ENCODE assay signal across 26 mouse cellular contexts in genomic region chr7:137648621-137649020, GRCm38 (mm10).
"Had no signal": no experiment of that assay in that cellular context is flagged by ENCODE, and none has a peak within 500 bp of the region (broad histone marks: within the 10 kb centered on the region; RNA-seq: fewer than 3 reads in every experiment).

No protein-coding gene starts in this region.

- H3K4me1 ChIP-seq: heart, embryonic 12.5 days; intestine, embryonic 15.5 days; limb, embryonic 13.5 days; liver, embryonic 13.5 days; liver, embryonic 15.5 days had no signal

- H3K4me3 ChIP-seq: gastrocnemius, adult 2 months; heart, adult 2 months; heart, embryonic 12.5 days; hindbrain, embryonic 10.5 days; hindbrain, embryonic 12.5 days; intestine, embryonic 15.5 days; layer of hippocampus, adult 2 months; left cerebral cortex, adult 2 months; limb, embryonic 13.5 days; liver, embryonic 13.5 days; liver, embryonic 15.5 days had no signal

- DNase-seq: gastrocnemius, adult 2 months; gastrocnemius, postnatal 10 days; gastrocnemius, postnatal 25 days; heart, adult 2 months; heart, postnatal 10 days; heart, postnatal 4 days; kidney, adult 18-20 months; kidney, adult 8-10 months; kidney, postnatal 10 days; kidney, postnatal 25 days; kidney, postnatal 4 days; liver; liver, embryonic 13.5 days had no signal

- ATAC-seq: hindbrain, embryonic 16.5 days; inflammation-experienced regulatory T-cells, adult 6 months; intestine, embryonic 15.5 days; intestine, postnatal 0 days had no signal

- H3K9me3 ChIP-seq: heart, embryonic 12.5 days; hindbrain, embryonic 10.5 days; hindbrain, embryonic 12.5 days; intestine, embryonic 15.5 days; limb, embryonic 13.5 days; liver, embryonic 13.5 days; liver, embryonic 15.5 days had no signal

- H3K27ac ChIP-seq: gastrocnemius, adult 2 months; heart, adult 2 months; hindbrain, embryonic 10.5 days; hindbrain, embryonic 12.5 days; hindbrain, embryonic 14.5 days; intestine, embryonic 15.5 days; layer of hippocampus, adult 2 months; left cerebral cortex, adult 2 months; limb, embryonic 13.5 days; liver, embryonic 13.5 days; liver, embryonic 15.5 days had no signal

- H3K9ac ChIP-seq: heart, embryonic 12.5 days; hindbrain, embryonic 12.5 days; hindbrain, embryonic 14.5 days; intestine, embryonic 15.5 days; limb, embryonic 13.5 days; liver, embryonic 13.5 days; liver, embryonic 15.5 days had no signal

- H3K36me3 ChIP-seq: heart, embryonic 12.5 days; hindbrain, embryonic 10.5 days; hindbrain, embryonic 12.5 days; intestine, embryonic 15.5 days; limb, embryonic 13.5 days; liver, embryonic 13.5 days; liver, embryonic 15.5 days had no signal

- H3K27me3 ChIP-seq: heart, embryonic 12.5 days; hindbrain, embryonic 12.5 days; intestine, embryonic 15.5 days; limb, embryonic 13.5 days; liver, embryonic 13.5 days; liver, embryonic 15.5 days had no signal

- H3K4me2 ChIP-seq: heart, embryonic 12.5 days; hindbrain, embryonic 12.5 days; hindbrain, embryonic 14.5 days; intestine, embryonic 15.5 days; limb, embryonic 13.5 days; liver, embryonic 11.5 days; liver, embryonic 13.5 days; liver, embryonic 15.5 days had no signal
